Mouse (Mus musculus): ENCODE data around the gene Abracl.

DNA sequence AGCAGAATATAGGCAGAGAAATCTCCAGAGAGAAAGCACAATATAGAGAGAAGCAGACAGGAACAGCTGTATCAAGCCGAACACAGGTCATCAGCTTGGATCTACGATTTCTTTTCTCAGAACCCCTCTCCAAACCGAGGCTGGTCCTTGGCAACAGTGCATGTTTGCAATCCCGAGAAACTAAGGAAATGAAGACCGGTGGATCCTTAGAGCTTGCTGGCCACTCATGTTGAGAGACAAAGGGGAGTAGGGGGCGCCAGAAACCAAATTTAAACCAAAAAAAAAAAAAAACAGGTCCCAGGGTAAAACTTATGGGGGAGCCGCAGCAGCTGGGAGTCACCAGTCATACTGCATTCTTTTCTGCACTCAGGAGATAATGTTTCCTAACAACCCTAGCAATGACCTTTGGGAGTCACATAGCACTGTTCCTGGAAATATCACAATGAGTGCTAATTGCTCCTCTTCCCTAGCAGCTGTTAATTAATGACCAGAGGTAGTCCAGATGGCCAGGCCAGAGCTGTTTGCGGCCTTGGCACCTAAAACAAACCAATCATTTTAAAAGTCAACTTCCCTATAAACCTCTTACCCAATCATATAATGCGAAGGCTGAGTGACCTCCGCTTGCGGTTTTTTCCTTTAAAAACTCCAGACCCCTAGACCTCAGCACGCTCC, 19.0 kb downstream of the Abracl start:
- TF ChIP-seq TAL1 (IDR thresholded peaks at IDR 0.05; ENCODE audit: low read length), result no peak
- no peak for TF ChIP-seq GATA1 (IDR thresholded peaks at IDR 0.05; ENCODE audit: low read length)
